Mouse (Mus musculus) yolk sac, embryonic 10.5 days (tissue): ENCODE measurements around the gene Btn1a1.

ENCODE experiments used
- DNase-seq: peaks from one replicate; pipeline ENCODE4 v3.0.0-alpha.2; 2017; ENCODE audit warnings: low spot score

Gene Btn1a1

DNA sequence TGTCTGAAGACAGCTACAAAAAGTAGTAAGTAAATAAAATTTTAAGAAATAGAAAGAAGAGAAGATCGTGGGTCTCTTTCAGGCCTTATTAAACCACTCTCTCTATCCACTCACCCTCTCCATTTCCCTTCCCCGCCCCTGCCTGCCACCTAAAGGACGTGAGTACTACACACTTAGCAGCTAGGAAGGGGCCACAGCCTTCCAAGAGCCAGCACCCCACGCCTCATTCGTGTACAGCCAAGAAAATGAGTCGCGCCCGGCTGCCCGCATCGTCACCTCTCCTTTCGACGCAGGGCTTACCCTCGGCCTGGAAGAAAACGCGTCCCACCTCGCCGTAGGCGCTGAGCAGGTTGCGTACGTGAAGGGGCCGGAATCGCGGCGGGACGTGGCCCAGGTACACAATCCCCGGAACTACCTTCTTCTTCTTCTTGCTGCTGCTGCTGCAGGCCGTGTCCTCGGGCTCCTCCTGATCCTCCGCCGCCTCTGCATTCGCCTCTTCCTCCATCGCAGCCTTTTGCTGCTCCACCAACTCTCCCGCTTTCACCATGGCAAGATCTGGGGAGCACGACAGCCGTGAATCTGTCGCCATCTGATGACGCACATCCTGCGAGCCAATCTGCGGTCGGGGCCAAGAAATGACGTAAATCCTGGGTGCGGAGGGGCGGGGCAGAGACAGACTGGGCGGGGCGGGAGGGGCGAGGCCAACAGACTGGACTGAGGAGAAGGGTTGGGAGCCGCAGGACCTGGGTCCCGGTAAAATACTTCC lies 42.2 kb downstream of the Btn1a1 start, which contains the start of gene Abt1:
Abt1 (minus strand) TSS at position 581 of the 766 bp plus-strand sequence.
- peak; percentile 94 for DNase-seq

- no peak for DNase-seq
Measured at GRCm38 (mm10) chr13:23422351-23422750, 43.4 kb downstream of the Btn1a1 start.

- peak; percentile 83 for DNase-seq
Measured at GRCm38 (mm10) chr13:23412630-23413521, 52.8 kb downstream of the Btn1a1 start.

- peak; percentile 43 for DNase-seq
Measured at GRCm38 (mm10) chr13:23412211-23412629, 53.5 kb downstream of the Btn1a1 start.

DNA sequence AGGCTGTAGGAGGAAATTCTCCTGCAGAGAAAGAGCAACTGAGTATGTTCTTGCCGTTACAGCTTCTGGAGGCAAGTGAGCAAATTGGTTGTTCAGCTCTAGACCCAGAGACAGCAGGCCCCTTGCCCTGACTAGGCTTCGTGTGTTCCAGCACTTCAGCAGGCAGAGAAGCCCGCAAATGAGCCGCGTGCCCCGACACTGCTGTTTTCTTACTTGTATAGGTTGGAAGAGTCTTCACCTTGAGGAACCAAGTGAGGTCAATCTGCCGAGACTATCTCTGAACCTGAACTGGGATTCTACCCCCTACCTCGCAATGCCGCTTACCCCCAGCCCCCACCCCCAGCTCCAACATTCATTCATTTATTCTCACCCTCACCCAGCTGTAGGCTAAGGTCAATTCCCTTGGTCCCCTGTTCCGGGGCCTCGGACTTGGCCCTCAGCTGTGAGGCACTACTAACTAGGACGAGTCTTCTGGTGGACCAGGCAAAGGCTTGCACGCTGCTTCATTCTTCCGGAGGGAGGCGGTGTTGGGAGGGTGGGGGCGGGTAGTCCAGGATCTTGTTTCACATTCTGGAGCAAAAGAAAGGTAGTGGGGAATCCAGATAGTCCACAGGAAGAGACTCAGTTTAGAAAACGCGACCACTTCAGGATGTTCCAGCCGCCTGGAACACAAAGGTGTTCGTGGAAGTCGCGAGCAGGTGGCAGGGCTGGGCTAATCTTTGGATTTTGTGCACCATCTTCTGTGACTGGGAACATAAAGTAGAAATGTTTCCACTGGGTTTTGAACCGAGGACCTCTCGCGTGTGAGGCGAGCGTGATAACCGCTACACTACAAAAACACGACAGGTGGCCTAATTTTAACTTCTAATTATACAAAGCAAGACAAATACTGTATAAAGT lies 54.1 kb downstream of the Btn1a1 start:
- DNase-seq = peak; percentile 80

GRCm38 (mm10) chr13:23410632-23411031 lies 55.1 kb downstream of the Btn1a1 start:
- DNase-seq = no peak
